Mouse (Mus musculus): Measurements from ENCODE around the gene Tmem39a.
A peak's percentile ranks its signal among the peaks of the same experiment; 100 is the strongest.

Gene Tmem39a

DNA sequence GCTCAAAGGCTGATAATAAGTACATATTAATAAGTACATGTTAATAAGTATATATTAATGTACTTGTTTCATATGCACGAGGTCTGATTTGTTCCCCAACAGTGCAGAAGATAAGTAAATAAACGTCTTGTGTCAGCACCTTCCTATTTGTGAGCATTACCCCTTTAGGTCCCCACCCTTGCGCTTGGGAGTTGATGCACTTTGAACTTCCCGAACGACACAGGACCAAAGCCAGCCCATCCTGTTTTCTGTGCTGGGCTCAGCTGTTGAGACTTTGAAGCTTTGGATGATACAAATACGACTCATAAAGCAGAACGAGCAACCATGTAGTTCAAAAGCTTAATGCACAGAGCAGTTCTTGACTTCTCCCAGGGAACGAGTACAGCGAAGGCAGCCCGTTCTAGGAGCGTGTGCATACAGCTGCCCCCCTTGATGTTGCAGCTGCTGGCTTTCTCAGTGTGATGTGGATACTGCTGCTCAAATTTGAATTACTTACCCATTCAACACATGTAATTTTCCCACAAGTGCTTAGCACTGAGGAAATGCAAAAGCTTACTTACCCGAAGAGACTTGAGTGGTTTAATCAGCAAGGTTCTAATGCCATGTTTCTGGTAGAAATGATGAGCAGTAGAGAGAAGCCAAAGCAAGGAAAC, 33.7 kb downstream of the Tmem39a start:
- no peak for DNase-seq

DNA sequence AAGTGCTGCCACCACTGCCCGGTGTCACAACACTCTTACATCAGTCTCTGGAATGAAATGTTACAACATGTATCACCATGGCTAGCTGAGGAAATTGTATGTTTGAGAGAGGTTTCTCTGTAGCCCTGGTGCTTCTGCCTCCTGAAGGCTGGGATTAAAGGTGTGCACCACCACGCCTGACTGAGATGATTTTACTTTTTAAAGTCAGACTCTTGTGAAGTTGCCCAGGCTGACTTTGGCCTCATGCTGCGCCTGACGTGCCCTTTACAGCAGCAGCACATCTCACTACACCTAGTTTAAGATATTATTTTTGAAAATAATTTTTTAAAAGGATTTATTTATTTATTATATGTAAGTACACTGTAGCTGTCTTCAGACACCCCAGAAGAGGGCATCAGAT, 34.4 kb downstream of the Tmem39a start:
- no peak for DNase-seq

GRCm38 (mm10) chr16:38594435-38594834, 35.9 kb downstream of the Tmem39a start:
- DNase-seq, result no peak

GRCm38 (mm10) chr16:38596099-38596498, 37.6 kb downstream of the Tmem39a start:
- no peak for DNase-seq

DNA sequence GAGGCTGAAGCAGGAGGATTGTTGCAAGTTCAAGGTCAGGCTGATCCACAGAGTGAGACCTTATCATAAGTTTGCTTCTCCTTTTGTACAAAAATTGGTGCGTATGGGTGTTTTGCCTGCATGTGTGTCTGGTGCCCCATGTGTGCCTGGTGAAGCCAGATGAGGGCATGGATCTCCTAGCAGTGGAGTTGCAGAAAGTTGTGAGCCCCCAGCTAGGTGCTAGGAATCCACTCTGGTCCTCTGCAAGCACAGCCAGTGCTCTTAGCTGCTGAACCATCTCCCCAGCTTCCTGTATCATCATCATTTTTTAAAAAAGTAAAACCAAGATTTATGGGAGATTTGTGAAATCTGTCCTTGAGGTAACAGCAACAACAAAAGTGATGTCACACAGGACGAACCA, 38.2 kb downstream of the Tmem39a start:
- no peak for DNase-seq

GRCm38 (mm10) chr16:38598986-38599680, 40.6 kb downstream of the Tmem39a start:
- no peak for DNase-seq

DNA sequence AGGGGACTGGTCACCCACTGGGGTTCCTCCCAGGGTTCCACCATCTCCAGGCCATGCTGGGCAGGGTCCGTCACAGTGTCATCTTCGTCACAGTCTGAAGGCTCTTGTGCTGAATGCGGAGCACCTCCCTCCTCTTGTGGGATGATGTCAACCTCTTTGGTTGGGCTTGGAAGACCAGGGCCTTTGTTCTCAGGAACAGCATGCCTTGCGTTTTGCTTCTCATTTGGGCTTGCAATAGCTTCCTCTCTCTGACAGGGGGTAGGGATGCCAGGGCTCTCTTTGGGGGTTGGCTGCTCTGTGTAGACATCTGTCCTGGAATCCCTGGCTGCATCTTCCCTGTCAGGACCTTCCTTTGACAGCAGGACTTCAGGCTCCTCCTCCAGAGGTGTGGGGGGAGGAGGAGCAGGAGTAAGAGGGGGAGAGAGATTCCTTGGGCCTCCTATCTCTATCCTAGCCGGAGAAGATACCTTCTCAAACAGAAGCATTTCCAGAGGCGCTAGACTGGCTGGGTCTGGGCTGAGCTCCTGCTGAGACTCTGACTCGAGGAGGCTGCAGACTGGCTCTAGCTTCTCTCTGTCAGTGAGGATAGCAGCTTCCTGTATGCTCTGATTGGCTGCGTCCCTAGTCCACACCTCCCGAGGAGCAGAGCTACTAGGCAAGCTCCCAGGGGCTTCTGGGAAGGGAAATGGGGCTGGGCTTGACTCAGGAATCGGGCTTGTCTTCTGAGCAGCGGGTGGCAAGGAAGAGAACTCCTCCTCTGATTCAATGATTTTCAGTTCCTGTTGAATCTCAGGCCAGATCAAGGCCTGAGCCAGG, 44.7 kb downstream of the Tmem39a start:
- DNase-seq, result peak; percentile 18

DNA sequence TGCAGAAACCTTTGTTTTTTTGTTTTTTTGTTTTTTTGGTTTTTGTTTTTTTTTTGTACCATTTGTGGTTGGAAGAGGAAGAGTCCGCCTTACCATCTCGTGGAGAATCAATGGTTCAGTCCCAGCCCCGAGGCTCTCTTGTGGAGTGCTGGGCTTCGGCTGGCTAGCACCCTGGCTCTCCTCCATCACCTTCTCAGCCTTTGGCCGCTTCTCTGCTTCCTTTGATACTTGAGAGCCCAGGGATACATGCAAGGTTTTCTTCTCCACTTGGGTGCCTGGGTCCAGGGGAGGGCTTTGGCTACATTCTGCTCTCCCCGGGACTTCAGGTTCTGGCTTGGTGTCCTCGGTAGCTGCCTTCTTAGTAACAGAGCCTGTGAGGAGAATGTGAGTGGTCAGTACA, 48.0 kb downstream of the Tmem39a start:
- no peak for DNase-seq

GRCm38 (mm10) chr16:38608687-38609086, 50.2 kb downstream of the Tmem39a start:
- DNase-seq, result no peak

DNA sequence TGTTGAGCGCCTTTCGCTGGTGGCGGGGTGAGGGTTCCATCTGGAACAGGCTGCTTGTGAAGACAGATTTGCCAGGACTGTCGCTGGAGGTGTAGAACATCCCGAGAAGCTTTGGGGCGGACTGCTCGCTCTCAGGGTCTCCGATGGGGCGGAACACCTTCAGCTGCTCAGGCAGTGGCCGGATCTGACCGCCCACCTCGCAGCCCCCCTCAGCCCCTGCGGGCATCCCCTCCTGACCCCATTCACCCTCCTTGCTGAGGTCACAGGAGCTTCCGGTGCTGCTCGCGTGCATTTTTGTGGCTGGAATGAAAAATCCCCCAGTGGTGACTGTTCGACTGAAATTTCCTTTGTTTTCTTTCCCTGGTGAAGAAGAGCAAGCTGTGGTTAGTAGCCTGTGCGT, 50.6 kb downstream of the Tmem39a start:
- no peak for DNase-seq

GRCm38 (mm10) chr16:38612646-38613045, 54.1 kb downstream of the Tmem39a start:
- DNase-seq, result no peak

DNA sequence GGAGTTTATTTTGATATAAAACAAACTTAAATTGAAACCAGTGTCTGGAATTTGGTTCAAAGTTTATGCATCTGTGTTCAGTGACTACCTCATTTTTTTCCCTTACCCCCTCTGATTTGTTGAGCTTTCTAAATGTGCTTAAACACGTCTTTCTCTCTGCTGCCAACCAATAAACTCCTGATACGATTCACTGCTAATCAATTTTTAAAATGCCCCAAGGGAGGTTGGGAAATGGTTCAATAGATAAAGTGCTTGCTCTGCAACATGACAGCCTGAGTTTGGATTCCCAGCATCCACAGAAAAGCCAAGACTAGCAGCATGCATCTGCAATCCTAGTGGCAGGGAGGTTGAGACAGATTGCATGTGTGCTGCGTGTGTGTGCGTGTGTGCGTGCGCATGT, 55.1 kb downstream of the Tmem39a start:
- DNase-seq, result no peak

- no peak for DNase-seq
Measured at GRCm38 (mm10) chr16:38617977-38618376, 59.5 kb downstream of the Tmem39a start.

- DNase-seq, result peak; percentile 77
Measured at GRCm38 (mm10) chr16:38619054-38619453, 60.6 kb downstream of the Tmem39a start.

GRCm38 (mm10) chr16:38620696-38621450, 62.4 kb downstream of the Tmem39a start:
- no peak for DNase-seq

- DNase-seq, result peak; percentile 19
Measured at GRCm38 (mm10) chr16:38622283-38622682, 63.8 kb downstream of the Tmem39a start.

DNA sequence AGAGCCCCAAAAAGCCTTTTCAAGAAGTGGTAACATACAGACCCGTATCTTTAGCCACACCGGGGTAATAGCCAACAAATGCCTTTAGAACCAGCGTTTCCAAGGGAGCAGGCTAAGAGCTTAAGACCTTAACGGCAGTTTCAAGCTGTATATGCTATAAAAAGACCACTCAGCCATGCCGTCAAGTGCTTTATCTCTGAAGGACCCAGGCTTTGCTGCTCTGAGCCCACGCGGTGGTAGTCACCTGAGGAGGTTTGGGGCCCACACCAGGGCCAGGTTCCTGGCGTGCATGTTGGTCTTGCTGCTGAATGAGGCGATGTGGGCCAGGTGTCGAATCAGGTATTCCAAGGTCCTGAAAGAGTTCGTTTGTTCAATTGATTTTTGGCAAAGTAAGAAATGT, 65.8 kb downstream of the Tmem39a start:
- no peak for DNase-seq

DNA sequence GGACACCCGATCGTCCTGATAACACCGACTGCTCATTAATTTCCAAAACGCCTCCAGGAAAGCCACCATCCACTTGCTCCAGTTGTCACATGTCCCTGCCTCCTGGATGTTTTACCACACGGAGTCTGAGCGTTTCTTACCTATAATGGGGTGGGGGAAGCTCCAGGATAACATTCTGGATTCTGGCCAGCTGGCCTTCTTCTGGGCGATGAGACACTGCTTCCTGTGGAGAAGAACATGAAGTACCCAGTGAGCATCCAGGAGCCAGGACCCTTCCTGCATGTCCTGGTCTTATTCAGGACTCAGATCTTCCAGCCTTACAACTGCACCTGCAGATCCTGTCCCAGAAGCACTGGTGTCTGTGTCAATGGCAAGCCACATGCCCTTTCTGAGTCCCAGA, 66.9 kb downstream of the Tmem39a start:
- no peak for DNase-seq

GRCm38 (mm10) chr16:38625811-38626369, 67.4 kb downstream of the Tmem39a start:
- no peak for DNase-seq

DNA sequence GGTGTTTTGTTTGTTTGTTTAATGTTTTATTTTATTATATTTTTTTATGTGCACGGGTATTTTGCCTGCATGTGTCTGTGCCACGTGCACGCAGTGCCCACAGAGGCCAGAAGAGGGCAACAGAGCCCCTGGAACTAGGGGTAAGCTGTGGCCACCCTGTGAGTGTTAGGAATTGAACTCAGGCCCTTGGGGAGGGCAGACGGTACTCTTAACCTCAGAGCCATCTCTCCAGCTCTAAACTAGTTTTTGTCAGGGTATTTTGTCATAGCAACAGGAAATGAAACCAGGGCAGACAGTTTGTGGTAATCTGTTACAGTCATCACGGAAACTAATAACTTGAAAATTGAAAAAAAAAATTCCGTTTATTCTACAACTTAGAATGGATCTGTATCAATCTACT, 73.6 kb downstream of the Tmem39a start:
- DNase-seq, result peak; percentile 85

DNA sequence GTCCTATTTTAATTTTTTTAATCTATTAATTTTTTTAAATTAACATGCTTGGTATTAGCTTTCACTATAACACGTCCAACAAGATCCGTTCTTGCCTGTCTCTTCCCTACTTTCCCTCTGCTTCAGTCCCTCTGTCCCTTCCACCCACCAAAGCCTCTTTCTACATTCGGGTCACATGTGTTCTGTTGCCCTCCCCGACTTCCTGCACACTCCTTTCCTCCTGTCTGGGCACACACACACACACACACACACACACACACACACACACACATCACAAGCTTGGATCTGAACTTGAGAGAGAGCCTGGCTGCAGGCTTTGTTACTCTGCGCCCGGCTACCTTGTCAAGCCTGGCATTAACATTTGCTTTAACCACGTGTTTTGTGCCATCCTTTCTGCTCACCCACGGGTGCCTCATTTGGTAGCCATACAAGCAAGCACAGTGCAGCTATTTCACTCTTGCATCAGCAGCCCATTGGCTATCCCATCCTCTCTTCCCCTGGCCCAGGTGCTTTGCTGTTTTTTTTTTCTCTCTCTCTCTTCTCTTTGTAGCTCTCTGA, 77.4 kb downstream of the Tmem39a start:
- peak; percentile 65 for DNase-seq

DNA sequence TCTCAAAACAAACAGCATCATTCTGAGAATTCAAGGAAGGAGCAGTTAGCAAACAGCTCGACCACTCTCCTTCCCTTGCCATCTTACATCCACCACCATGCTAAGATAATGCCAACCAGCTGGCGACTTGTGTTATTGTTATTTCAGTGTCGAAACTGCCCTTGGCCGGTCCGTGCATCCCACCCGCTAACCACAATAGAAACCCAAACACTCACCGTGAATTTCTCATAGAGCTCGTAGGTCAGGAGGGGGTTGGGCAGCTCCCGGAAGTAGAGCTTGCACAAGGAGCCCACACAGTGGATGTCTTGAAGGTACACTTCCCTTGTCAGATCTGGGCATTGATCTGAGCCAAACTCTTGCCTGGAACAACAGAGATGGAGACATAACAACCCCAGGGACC, 78.2 kb downstream of the Tmem39a start:
- DNase-seq, result peak; percentile 67
